Mouse (Mus musculus): Measurements from ENCODE around the gene Tktl2. TPM values are rescaled to one million over a fixed set of nuclear protein-coding genes. Genes with fewer than 3 reads are reported as not detected.

Tktl2 gene
- not detected in 2 replicates for polyA plus RNA-seq (2012; rRNA removed)

DNA sequence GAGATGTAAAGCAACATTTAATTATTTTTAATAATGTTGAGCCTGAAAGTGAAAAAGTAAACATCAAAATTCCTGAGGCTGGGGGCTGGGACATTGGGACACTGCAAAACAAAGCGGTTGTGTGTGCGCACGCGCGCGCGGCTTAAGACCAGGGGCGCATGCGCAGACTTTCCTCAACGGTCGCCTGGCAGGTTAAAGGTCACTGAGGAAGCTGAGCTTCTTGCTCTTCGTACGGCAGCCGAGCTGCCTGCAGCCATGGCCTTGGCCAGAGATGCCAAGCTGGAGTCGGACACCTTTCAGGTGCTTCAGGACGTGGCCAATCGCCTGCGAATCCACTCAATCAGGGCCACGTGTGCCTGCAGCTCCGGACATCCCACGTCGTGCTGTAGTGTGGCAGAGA is at the start of gene Tktl2:
TSS of gene Tktl2 (plus strand) at position 220 of the 400 bp plus-strand sequence.

DNA sequence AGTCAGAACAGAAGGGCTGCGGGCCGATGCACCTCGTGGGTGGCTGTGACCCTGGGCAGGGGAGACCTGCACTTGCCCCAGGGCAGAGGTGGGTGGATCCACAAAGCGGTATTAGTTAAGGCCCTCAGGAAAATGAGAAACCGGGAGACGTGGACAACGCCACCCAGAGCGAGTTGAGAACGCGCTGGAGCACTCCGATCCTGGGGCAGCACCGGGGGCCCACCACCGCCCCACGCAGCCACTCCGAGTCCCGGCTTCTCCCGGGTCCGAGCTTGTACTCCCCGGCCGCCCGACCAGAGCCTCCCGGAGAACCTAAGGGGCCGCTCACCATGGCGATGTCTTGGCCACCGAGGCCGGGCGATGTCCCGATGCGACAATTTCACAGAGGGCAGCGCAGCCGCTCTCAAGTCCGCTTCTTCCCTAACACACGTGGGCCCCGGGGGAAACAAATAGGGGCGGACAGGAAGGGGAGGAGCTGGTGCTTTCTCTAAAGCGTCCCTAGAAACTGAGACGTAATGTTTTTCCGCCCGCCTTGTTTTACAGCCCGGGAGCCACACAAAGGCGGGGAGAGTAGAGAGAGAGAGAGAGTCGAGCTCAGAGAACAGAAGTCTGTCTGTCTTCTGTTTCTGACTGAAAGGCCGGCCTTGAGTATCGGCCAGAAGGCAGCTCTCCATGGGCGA is 25.3 kb upstream of the Tktl2 start, which contains the start of gene Tma16:
TSS of gene Tma16 (minus strand) at position 447 of the 680 bp plus-strand sequence.

Other genes with a start within 250 kb of the Tktl2 start
- gene Tma16, start 25.2 kb upstream of the Tktl2 start, polyA plus RNA-seq (2012; rRNA removed): 0.10 and 0.35 TPM in 2 replicates
- gene Npy5r, start 176.4 kb downstream of the Tktl2 start, polyA plus RNA-seq (2012; rRNA removed): not detected in 2 replicates
- 0.28 and 0.43 TPM in 2 replicates for gene Npy1r, start 185.4 kb downstream of the Tktl2 start, polyA plus RNA-seq (2012; rRNA removed)